Comparison of ENCODE assay signal across 1 mouse cellular context in the genomic region with DNA sequence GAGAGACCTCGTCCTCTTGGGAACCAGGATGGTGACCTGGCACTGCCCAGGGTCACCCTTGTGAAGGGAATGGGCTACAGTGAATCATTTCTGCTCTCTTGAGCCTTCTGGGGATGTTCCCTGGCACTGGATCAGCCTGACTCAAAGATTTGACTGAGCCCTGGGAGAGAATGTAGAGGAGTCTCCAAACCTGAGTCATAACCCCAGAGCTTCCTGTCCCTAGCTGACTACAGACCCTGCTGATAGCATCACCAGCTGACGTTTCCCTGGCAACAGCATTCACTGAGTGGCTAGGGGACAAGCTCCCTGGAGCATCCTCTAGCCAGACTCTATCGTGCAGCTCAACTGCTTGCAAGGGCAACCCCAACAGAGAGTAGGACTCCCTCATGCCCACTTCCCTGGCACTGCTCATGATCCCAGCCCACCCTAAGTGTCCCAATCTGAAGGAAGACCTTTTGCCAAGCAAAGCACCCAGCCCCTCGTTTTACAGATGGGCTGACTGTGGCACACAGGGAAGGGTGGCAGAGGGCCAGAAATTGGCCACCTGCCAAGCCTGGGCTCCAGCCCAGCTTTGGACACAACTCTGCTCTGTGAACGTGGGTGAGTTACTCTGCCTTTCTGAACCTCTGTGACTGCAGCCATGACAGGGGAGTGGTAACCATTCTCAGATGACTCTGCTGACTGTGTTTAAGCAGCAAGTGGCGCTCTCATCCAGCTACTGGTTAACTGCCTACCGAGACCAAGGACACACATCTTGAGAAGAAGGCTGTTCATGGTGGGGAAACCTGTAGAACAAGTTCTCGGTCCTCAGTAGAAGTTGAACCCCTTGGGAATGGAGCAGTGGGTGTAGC.
TF ChIP-seq lines count a peak whose summit lies in the region.

No protein-coding gene starts in this region.

TF ChIP-seq in myocyte, 11 proteins besides CTCF, POLR2A, EP300 and RAD21 (continued from another document):
- TF ChIP-seq TCF12 (IDR thresholded peaks at IDR 0.05; ENCODE audit: insufficient read depth, poor library complexity, severe bottlenecking): no peak
TF ChIP-seq in myocyte: peak in this region for 0.
